Mouse (Mus musculus): ENCODE measurements around the gene Pitpnb. TPM values are rescaled to one million over a fixed set of nuclear protein-coding genes. Genes with fewer than 3 reads are reported as not detected.

The Pitpnb gene
- polyA plus RNA-seq, 1 experiment from 2014 or later, result 90.9 TPM

- Histone ChIP-seq H3K4me3 (ENCODE audit: low read length) (no peak overlapping the region), H3K27ac (ENCODE audit: low read length) (no peak overlapping the region), H3K4me2 (ENCODE audit: low read depth, low read length) (no peak overlapping the region), H3K9me3 (ENCODE audit: control insufficient read depth, low read length) (no peaks in the 10 kb centered on the region), H3K4me1 (ENCODE audit: control insufficient read depth, insufficient read depth, low read length) (peaks cover 21% of the 10 kb centered on the region), H3K9ac (ENCODE audit: low read depth, low read length) (no peak overlapping the region), H3K36me3 (ENCODE audit: control insufficient read depth, insufficient read depth, low read length) (no peaks in the 10 kb centered on the region), H3K27me3 (replicated peaks; ENCODE audit: control insufficient read depth, insufficient read depth, low read length) (no peaks in the 10 kb centered on the region)
- ATAC-seq, result no peak
- 57% methylated on average over 7 of the region's 7 CpGs for whole genome bisulfite sequencing
Observed at GRCm38 (mm10) chr5:111437205-111437604, 106.6 kb downstream of the Pitpnb start.

Other genes starting within 250 kb of the Pitpnb start
- gene Mn1, start 86.6 kb downstream of the Pitpnb start, polyA plus RNA-seq (2015; fragmentation: Nextera tagmentation; extraction: Ambion mirVana), result 7.2 and 7.4 TPM in 2 replicates

Data from intestine, embryonic 16.5 days (tissue).